Mouse (Mus musculus) layer of hippocampus, adult 11-12 months (tissue): Measurements from ENCODE around the gene AC109138.7.

Experiments
- DNase-seq: peaks from one replicate; pipeline ENCODE4 v3.0.0; 2022; ENCODE audit warnings: low spot score

The AC109138.7 gene

DNA sequence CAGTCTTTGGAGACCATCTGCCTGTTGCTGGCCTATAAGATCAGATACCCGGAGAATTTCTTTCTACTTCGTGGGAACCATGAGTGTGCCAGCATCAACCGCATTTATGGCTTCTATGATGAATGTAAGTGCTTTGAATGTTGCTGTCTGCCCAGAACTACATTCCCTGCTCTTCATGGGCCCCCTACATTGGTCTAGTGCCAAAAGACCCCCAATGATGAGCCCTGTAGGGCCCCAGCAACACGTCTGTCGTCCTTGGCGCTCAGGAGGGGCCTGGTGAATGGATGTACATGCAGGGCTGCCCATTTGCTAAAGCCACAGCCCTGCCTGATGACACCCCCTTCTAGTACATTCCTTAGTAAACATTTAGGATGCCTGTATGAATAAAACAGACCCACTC lies 21.0 kb upstream of the AC109138.7 start:
- DNase-seq = no peak

DNA sequence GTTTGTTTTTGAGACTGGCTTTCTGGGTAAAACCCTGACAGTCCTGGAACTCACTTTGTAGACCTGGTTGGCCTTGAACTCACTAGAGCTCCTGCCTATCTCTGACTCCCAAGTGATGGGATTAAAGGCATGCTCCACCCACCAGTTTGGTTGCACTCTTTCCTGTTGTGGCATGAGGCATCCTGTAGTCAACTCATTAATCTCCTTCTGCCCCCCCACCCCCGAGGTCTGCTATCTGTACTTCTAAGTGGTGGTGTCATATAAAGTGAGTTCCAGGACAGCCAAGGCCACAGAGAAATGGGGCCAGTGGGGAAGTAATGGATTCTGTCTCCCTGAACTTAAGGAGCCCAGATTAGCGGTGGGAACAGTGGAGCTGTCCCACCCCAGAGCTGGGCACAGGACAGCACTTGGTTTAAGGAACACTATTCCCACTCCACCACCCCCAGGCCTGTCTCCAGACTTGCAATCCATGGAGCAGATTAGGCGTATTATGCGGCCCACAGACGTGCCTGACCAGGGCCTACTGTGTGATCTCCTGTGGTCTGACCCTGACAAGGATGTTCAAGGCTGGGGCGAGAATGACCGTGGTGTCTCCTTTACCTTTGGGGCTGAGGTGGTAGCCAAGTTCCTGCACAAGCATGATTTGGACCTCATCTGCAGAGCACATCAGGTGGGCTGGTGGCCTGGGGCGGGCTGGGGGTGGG lies 20.0 kb upstream of the AC109138.7 start:
- DNase-seq = no peak

DNA sequence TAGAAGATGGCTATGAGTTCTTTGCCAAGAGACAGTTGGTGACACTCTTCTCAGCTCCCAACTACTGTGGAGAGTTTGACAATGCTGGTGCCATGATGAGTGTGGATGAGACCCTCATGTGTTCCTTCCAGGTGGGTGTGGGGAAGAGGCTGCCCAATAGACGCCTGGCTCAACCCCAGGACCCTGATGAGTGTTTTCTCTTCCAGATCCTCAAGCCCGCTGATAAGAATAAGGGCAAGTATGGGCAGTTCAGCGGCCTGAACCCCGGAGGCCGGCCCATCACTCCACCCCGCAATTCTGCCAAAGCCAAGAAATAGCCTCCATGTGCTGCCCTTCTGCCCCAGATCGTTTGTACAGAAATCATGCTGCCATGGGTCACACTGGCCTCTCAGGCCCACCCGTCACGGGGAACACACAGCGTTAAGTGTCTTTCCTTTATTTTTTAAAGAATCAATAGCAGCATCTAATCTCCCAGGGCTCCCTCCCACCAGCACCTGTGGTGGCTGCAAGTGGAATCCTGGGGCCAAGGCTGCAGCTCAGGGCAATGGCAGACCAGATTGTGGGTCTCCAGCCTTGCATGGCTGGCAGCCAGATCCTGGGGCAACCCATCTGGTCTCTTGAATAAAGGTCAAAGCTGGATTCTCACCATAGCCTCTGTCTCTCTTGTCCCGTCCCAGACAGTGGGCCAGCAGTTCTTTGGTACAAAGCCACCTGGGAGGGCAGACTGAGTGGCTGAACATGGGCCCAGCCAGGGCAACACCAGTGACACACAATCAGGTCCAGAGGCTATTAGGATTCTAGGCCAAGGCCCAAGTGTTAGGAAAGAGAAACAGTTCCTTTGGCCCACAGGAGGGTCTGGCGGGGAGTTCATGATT lies 19.1 kb upstream of the AC109138.7 start:
- DNase-seq = no peak

DNA sequence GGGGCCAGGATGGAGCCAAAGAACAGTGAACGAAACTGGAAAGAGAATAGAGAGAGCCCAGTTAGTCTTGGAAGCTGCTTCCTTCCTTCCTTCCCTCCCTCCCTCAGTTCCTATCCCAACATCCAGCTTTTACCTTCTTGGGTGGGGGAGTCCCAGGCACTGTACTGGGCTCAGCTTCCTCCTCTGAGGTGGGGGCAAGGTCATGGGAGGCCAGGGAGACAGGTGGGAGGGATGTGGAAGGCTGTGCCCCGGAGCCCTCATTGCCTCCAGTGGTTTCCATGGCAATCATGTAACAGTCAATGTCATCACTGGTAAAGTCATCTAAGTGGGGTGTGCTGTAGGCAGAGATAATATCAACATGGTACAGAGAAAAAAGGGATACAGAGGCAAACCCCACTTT lies 18.1 kb upstream of the AC109138.7 start:
- DNase-seq = no peak

DNA sequence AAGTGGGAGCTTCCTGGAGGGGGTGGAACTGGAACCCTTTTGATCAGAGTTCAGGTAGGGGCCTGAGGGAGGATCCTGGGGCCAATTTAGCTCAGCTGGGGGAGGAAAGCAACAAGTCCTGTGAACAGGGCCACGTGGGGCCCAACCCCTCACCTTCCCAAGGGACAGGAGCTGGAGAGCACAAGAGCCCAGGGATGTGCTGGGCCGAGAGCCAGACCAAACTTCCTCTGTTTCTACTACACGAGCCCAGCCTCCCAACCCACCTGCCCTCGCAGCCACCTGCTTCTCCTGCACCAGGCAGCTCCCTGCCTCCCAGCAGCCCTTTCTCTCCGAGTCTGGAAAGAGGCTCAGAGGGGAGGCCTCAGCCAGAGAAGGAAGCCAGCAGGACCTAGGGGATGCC lies 17.6 kb upstream of the AC109138.7 start:
- DNase-seq = no peak

DNA sequence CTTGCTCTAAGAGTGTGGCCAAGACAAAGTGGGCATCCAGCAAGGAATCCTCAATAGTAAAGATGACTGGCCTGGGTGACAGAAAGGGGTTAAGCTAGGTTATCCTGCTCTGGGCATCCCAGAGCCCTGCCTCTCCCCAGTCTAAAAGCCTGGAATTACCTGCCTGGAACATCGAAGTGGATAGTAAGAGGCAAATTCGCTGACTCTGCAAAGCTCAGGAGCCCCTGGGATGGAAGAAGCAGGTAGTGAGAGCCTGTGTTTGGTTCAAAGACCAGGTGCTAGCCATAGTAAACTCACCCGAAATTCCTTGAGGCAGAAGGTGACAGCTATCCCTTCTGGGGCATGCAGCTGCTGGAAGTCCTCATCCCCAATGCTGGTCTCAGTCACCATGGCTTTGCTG lies 17.0 kb upstream of the AC109138.7 start:
- DNase-seq = no peak

DNA sequence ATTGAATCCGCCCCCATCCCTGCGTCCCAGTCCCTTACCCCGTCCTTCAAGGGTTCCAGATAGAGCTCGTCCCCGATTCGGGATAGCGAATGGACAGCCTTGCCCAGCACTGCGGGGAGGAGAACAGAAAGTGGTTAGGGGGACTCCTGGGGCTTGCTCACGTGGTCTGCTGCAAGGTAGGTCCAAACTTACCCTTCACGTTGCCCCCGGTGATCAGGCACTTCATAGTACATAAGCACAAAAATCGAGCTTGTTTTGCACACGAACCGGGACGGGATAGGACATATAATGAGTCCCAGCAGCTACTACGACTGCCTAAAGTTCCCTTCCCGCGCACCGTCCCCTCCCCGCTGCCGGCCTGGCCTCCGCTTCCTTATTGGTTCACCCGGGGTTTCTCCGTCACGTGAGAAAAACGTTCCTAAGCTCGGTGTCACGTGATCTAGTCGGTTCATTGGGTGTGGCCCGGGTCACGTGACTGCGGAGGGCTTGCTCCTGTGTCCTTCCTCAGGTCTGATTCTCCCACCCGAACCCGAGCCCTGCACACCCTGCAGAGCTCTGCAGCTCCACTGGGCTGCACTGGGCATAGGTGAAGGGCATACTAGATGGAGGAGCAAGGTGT lies 12.8 kb upstream of the AC109138.7 start, which contains the start of gene Rad9a:
Gene Rad9a, minus strand, starts transcription at position 372 of the 619 bp plus-strand sequence.
- DNase-seq = peak; percentile 98

DNA sequence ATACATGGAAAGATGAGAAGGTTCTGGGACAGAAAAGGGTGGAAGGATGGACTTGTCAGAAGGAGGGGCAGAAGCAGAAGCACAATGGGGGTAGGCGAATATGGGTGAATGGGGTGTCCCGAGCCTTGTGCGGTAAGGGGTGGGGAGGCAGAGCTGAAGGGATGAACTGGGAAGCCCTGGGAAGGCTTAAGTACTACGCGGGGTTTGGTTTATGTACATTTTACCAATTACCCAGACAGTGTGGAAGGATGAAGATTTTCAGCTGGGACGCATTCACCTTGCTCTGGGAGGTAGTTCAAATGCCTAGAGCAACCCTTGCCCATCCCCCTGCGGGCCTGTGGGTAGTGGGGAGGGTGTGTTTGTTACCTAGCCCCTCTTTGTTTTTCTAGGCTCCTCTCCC lies 12.0 kb upstream of the AC109138.7 start:
- no peak for DNase-seq

DNA sequence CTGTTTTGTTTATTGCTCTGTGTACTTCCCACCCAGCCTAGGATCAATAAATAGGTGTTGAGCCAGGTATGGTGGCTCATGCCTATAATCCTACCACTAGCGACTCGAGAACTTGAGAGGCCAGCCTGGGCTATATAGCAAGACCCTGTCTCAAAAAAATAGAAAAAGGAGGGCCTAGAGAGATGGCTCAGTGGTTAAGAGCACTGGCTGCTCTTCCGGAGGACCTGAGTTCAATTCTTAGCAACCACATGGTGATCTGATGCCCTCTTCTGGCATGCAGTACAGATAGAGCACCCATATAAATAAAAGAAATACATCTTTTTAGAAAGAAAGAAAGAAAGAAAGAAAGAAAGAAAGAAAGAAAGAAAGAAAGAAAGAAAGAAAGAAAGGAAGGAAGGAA lies 11.0 kb upstream of the AC109138.7 start:
- no peak for DNase-seq

DNA sequence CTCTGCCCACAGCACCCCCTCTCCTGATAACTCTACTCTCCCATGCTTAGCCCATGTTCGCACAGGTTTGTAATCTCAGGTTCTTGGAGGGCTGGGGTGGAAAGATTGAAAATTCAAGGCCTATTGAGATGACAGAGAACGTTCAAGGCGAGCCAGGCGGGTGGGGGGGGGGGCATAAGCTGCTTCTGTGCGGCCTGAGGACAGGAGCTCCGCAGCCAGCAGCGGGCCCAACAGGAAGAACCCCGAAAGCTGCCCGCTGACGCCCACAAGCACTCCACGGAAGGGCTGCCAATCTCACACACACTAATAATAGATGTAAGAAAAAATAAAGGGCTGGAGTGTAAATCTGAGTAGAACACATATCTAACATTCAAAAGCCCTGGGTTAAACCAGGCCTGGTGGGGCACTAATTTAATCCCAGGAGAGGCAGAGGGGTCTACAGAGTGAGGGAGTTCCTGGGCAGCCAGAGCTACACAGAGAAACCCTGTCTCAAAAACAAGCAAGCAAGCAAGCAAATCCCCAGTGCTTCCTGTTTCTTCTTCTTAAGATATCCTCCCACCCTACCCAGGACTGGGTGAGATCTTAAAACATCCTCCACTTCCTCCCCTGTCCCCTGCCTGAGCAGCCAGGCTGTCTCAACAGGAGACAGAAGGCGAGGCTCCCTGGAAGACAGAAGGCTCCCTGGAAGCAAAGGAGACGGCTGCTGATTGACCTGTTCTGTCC lies 10.4 kb upstream of the AC109138.7 start:
- DNase-seq = no peak

DNA sequence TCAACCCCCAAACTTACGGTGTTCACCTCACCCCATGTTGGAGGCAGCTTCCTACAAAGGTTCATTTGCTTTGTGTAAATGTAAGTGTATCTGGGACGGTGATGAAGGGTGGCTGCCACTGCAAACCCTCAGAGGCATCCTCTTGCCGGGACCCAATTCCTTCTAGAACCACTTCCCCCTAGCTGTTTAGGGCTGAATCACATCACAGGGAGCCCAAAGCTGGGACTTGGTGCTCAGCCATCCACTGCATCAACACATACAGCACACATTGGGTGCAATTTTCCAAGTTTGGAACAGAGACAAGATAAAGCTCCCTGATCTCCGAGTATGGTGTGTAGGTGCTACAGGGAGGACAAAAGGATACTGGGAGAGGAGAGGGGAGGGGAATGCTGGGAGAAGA lies 9.3 kb upstream of the AC109138.7 start:
- no peak for DNase-seq

DNA sequence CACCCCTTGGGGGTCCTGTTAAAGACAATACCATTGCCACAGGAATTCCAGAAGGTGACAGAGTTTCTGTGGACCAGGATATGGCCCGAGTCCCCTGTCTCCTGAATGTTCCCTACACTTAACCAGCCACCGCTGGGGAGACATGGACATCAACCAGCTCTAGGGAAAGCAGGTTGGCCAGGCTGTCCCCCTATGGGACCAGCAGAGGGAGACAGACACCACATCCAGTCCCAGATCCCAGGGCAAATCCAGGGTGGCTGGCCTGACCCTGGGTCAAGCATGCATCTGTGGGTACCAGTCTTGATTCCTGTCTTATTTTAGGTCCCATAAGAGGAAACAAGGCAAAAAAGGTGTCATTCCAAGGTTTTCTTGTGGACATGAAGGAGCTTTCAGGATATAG lies 7.2 kb upstream of the AC109138.7 start:
- peak; percentile 81 for DNase-seq

DNA sequence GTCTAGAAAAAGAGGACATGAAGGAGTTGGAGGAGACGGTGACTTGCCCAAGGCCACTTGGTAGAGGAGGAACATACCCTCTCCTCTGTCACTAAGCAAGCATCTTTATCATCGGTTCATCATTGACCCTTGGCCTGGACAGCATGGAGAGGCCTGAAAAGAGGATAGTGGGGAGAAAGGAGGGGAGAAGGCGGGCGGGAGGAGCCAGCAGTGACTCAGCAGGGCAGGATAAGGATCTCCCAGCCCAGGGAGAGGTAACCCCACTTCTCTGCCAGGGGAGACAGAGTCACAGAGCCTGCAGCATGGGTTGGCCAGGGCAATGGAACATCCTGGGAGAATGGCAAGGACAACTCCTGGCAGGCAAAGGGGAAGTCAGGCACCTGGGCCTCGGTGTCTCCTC lies 5.6 kb upstream of the AC109138.7 start:
- no peak for DNase-seq

DNA sequence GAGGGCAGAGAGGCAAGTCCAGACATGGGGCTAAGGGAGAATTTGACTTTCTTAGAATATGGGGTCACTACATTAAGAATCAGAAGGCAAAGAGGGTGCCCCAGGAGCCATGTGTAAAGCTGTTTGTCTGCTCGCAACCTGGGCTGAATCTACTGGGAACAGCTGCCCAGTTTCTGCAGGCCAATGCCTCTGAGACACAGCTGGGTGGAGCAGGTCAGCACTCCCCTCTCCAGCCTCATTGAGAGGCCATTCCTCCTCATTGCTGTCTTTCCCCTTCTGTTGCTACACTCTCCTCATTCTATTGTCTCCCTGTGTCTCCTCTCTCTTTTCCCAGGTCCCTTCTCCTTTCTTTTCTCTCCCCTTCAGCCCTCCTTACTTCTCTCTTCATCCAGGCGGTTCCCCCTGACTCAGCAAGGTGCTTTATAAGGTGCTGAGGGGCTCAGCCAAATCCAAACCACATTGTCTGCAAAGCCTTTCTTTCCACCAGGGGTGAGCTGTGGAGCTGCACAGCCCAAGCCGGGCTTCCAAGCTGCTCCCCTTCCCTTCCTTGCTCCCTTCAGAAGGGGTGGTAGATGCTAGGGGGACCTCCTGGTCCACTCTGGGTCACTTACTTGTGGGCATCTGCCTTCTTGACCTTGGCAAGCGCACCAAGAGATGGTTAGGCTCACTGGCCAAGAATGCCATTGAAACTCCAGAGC lies 2.1 kb upstream of the AC109138.7 start:
- no peak for DNase-seq

DNA sequence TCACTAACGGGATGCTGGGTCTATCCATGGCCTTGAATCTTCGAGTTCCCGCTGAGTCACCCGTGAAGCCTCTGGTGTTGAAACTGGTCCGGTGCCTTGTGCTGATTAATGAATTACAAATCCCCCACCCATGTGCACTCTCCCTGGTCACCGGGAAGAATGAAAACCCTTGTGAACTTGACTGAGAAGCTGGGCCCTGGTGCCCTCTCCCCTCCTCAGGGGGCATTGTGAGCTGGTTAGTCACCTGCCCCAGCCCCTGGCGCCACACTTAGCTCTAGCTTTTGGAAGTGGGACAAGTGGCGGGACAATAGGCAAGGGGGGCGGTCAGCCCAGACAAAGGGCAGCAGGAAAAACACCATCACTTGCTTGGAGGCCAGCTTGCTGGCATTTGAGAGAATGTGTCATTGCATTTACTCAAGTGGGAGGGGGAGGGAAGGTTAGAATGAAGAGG lies 608 bp upstream of the AC109138.7 start:
- no peak for DNase-seq

DNA sequence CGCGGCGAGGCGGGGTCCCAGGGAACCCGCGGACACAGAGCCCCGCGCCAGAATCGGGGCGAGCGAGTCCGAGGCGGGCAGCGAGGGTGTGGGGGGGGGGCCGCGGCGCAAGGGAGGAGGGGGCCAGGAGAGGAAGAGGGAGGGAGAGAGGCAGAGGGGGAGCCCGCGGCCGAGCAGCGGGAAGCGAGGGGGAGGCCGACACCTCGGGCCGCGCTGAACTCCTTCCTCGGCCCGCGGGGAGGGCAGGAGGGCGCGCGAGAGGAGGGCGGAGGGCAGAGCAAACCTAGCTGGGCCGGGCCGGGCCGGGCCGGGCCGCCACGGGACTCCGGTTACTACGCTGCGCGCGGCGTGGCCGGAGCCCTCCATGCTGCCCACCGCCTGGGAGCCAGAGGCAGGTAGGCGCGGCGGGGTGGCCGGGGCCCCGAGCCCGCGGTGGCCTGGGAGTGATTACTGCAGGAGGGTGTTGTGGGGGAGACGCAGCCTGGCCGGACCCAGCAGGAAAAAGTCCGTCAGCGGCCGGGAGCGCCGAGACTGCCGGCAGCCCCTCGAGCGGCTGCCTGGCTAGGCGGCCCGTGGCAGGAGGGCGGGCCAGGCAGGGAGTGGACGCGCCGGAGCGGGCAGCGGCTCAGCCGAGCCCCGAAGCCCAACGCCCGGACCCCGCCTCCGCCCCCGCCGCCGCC lies 754 bp downstream of the AC109138.7 start:
- no peak for DNase-seq

DNA sequence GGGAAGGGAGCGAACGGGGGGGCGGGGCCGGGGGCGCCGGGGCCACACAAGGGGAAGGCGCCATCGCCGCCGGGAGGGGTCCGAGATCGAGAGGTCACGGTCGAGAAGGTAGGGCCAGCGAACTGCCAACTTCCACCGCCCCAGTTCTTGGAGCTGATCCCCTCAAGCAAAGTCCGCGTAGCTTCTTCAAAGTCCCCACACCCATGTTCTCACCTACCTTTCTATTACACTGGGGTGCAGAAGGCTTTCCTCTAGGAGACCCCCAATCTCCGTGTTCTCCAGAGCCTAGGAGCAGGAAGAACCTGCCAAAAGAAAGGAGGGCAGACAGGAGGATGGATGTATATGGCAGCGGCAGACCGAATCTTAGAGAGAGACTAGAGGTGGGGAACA lies 1.3 kb downstream of the AC109138.7 start:
- no peak for DNase-seq

DNA sequence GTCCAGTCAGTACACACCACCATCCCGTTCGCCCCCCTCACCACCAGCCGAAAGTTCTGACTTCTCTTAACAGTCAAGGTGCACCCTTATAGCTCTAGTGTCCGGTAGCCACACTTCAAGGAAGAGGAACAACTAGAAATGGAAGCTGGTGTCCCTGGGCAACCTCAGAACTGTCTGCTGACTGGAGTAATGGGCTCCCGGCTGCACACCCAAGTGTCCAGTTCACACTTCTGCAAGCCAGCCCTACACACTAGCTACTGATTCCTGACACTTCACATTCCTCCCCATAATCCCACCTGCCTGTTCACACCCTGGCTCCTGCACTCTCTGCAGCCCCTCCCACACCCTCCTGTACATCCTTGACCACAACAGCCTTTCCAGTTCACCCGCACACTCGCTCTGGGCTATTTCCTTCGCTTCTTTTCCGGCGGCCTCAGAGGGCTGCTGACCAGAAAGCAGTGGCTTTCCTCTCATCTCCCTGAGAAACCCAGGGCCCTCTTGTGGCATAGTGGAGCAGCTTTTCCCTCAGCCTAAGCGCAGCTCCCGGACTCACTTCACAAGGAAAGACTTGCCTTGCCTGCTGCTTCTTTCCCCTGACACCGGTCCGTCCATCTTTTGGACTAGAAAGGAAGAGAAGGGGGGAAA lies 2.0 kb downstream of the AC109138.7 start:
- no peak for DNase-seq

DNA sequence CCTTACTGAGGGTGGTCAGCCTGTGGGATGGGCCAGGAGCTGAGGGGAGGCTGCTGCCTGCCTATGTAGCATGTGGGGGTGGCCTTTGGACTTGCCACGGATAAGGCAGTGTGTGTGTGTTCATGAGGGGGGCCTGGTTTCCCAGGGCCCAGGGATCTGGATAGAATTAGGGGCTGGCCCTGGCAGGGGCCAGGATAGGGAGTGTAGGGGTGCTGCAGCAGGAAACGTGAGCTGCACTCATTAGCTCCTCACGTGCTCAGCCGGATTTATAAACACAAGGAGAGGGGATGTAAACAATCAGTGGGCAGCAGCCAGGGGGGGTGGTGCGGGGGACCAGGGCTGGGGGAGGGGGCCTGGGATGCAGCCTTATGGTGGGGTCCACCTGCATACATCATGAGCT lies 3.0 kb downstream of the AC109138.7 start:
- no peak for DNase-seq

DNA sequence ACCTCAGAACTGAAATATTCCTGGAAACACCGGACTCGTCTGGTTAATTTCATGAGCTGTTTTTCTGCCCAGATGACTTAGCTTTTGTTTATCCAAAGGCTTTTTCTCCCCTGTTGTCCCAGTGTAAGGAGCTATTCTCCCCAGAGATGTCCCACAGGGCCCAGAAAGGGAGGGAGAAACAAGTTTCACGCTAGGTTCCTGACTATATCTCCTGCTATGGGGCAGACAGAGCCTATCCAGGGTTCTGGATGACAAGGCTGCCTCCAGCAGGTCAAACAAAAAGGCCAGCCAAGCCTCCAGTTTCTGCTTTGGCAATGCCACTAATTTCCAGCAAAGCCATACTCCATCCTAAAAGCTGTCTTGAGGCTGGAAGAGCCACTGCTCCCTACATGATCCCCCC lies 3.7 kb downstream of the AC109138.7 start:
- DNase-seq = no peak

DNA sequence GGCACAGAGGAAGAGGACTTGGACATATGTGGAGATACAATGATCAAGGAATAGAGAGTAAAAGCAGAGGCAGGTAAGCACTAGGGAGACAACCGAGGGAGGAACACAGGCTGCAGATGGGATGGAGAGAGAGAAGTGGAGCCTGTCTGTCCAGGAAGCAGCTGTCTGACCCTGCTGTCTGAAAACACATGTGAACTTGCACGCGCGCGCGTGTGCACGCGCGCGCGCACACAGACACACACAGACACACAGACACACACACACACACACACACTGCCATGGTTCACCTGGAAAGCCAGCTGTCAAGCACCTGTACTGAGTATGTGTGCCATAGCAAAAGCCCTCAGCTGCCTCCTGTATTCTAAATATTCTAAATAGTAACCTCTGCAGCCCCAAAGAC lies 4.1 kb downstream of the AC109138.7 start:
- DNase-seq = no peak
